Mouse (Mus musculus) forebrain, postnatal 0 days (tissue): Measurements from ENCODE around the gene Anp32b. TPM values are rescaled to one million over a fixed set of nuclear protein-coding genes. Genes with fewer than 3 reads are reported as not detected.

Experiments
- ATAC-seq: fragments of 200-750 bp; cut with Nextera tagmentation; 2 replicates; pipeline ENCODE4 v1.8.0; 2017; ENCODE audit warnings: mild to moderate bottlenecking, moderate library complexity
- DNase-seq: peaks from one replicate; pipeline ENCODE4 v3.0.0-alpha.2; 2015
- H3K27ac ChIP-seq: fragments of 300-500 bp; sonication (generic); 2 replicates; pipeline ENCODE4 v1.5.1; 2014; ENCODE audit warnings: low read depth, mild to moderate bottlenecking, antibody characterized with exemption, low read length, moderate library complexity, mixed read lengths
- H3K27me3 ChIP-seq: fragments of 300-500 bp; sonication (generic); 2 replicates; pipeline ENCODE4 v1.6.1; 2014; ENCODE audit warnings: mild to moderate bottlenecking, low read length, mixed read lengths; ENCODE audit not compliant: insufficient read depth
- H3K36me3 ChIP-seq: fragments of 300-500 bp; sonication (generic); 2 replicates; pipeline ENCODE4 v1.6.1; 2014; ENCODE audit warnings: mild to moderate bottlenecking, moderate library complexity; ENCODE audit not compliant: insufficient read depth
- H3K4me1 ChIP-seq: fragments of 300-500 bp; sonication (generic); 2 replicates; pipeline ENCODE4 v1.6.1; 2014; ENCODE audit warnings: antibody characterized with exemption; ENCODE audit not compliant: insufficient read depth
- H3K4me2 ChIP-seq: fragments of 300-500 bp; sonication (generic); 2 replicates; pipeline ENCODE4 v1.6.1; 2014; ENCODE audit warnings: low read depth, mild to moderate bottlenecking, moderate library complexity
- H3K4me3 ChIP-seq: fragments of 300-500 bp; sonication (generic); 2 replicates; pipeline ENCODE4 v1.5.1; 2014; ENCODE audit warnings: low read depth, low read length, mixed read lengths
- H3K9ac ChIP-seq: fragments of 300-500 bp; sonication (generic); 2 replicates; pipeline ENCODE4 v1.6.1; 2014; ENCODE audit warnings: mild to moderate bottlenecking
- H3K9me3 ChIP-seq: fragments of 300-500 bp; sonication (generic); 2 replicates; pipeline ENCODE4 v1.6.1; 2016; ENCODE audit warnings: low read length
- CTCF ChIP-seq: sonication (generic); IDR thresholded peaks from 2 replicates; pipeline ENCODE4 v1.5.1; 2016; ENCODE audit warnings: antibody characterized with exemption, control low read depth, low read depth
- WGBS: fragments of 180-500 bp; shearing (Covaris S2); extraction: QIAGEN DNeasy Blood & Tissue Kit; methylation state at CpG from one replicate; pipeline ENCODE4 v1.1.7; 2014; 5-methylcytosine and 5-hydroxymethylcytosine counted together
- polyA plus RNA-seq: library from polyadenylated mRNA; unstranded; fragments of >200 nt; fragmentation: Nextera tagmentation; extraction: Ambion mirVana; gene quantifications from 2 replicates; pipeline ENCODE4 v1.2.1, GENCODE M21; 2015
- total RNA-seq: library from RNA; depleted of rRNA; stranded (reverse); fragments of >200 nt; gene quantifications from 2 replicates; pipeline ENCODE4 v1.2.3, GENCODE M21; 2014

Anp32b gene
- total and polyA plus RNA-seq, 2 experiments from 2014 or later, result 3.4 to 65.9 TPM

- Histone ChIP-seq H3K4me2 (no peak overlapping the region), H3K36me3 (peaks cover 49% of the 10 kb centered on the region), H3K27ac (no peak overlapping the region), H3K9me3 (no peaks in the 10 kb centered on the region), H3K4me3 (no peak overlapping the region), H3K27me3 (no peaks in the 10 kb centered on the region), H3K9ac (no peak overlapping the region), H3K4me1 (no peaks in the 10 kb centered on the region)
- peak; percentile 79 for ATAC-seq
- 71% methylated on average over 3 of the region's 3 CpGs for whole genome bisulfite sequencing
- peak; percentile 39 for DNase-seq
- TF ChIP-seq CTCF, result peak; percentile 64
Observed at GRCm38 (mm10) chr4:46465740-46466139, 15.0 kb downstream of the Anp32b start.

DNA sequence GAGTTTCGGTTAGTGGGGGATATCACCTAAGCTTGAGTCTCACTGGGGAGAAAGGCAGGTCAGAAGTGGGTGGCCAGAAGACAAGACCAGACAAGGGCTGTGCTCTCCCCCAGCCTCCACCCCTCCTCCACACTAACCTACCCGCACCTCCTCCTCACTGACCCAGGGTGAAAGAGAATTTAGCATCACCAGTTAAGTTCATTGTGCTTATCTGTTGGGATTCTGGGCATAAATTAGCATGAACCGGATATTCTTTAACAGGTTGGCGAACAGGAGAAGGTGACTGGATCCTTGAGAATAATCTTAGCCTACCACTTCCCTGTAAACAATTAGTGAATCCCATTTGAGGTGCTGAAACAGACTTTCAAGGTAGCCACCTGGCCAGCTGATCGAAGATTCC, 24.4 kb downstream of the Anp32b start:
- Histone ChIP-seq H3K27ac (no peak overlapping the region), H3K9ac (no peak overlapping the region), H3K4me1 (no peaks in the 10 kb centered on the region), H3K27me3 (no peaks in the 10 kb centered on the region), H3K36me3 (peaks cover 39% of the 10 kb centered on the region), H3K4me2 (no peak overlapping the region), H3K4me3 (no peak overlapping the region), H3K9me3 (no peaks in the 10 kb centered on the region)
- WGBS, result 93% methylated on average over 5 of the region's 5 CpGs
- DNase-seq (no peak), ATAC-seq (no peak)
- TF ChIP-seq CTCF, result no peak

- peaks cover 12% of the 10 kb centered on the region for H3K36me3 ChIP-seq
- WGBS, result 100% methylated on average over 2 of the region's 2 CpGs
- H3K4me3 ChIP-seq, result no peak overlapping the region
- no peak overlapping the region for H3K27ac ChIP-seq
- no peak overlapping the region for H3K4me2 ChIP-seq
- no peak for TF ChIP-seq CTCF
- DNase-seq (no peak), ATAC-seq (no peak)
- H3K27me3 ChIP-seq, result no peaks in the 10 kb centered on the region
- no peaks in the 10 kb centered on the region for H3K4me1 ChIP-seq
- no peaks in the 10 kb centered on the region for H3K9me3 ChIP-seq
- H3K9ac ChIP-seq, result no peak overlapping the region
Observed at GRCm38 (mm10) chr4:46479081-46479480, 28.4 kb downstream of the Anp32b start.

- Histone ChIP-seq H3K4me2 (no peak overlapping the region), H3K9me3 (no peaks in the 10 kb centered on the region), H3K36me3 (no peaks in the 10 kb centered on the region), H3K4me1 (peaks cover 9% of the 10 kb centered on the region; the same call in 1 of the 2 replicates), H3K9ac (no peak overlapping the region), H3K27ac (no peak overlapping the region), H3K27me3 (no peaks in the 10 kb centered on the region), H3K4me3 (no peak overlapping the region)
- no peak for TF ChIP-seq CTCF
- no peak for DNase-seq
- no peak for ATAC-seq
- 63% methylated on average over 14 of the region's 14 CpGs for WGBS
Observed at GRCm38 (mm10) chr4:46485696-46486417, 35.2 kb downstream of the Anp32b start.

- Histone ChIP-seq H3K4me1 (peaks cover 9% of the 10 kb centered on the region; the same call in 1 of the 2 replicates), H3K27me3 (no peaks in the 10 kb centered on the region), H3K27ac (no peak overlapping the region), H3K4me3 (no peak overlapping the region), H3K4me2 (no peak overlapping the region), H3K9ac (no peak overlapping the region), H3K36me3 (no peaks in the 10 kb centered on the region), H3K9me3 (no peaks in the 10 kb centered on the region)
- no peak for ATAC-seq
- no peak for TF ChIP-seq CTCF
- 90% methylated on average over 5 of the region's 5 CpGs for WGBS
- DNase-seq, result no peak
Observed at GRCm38 (mm10) chr4:46487348-46487747, 36.6 kb downstream of the Anp32b start.

GRCm38 (mm10) chr4:46489028-46489925, 38.6 kb downstream of the Anp32b start, which contains the start of gene Nans:
Gene Nans, plus strand, starts transcription at chr4:46489248.
- peak within 1 kb of the TSS; percentile 71 for H3K9ac ChIP-seq
- H3K9me3 ChIP-seq, result no peaks in the 10 kb centered on the region
- peak within 1 kb of the TSS; percentile 85 for H3K4me3 ChIP-seq
- H3K4me1 ChIP-seq, result peaks cover 9% of the 10 kb centered on the region; the same call in 1 of the 2 replicates
- peak within 1 kb of the TSS; percentile 69 for H3K27ac ChIP-seq
- WGBS, result under 1% methylated on average over 57 of the region's 58 CpGs
- ATAC-seq (peak; percentile 100), DNase-seq (peak; percentile 97)
- peaks cover 12% of the 10 kb centered on the region for H3K36me3 ChIP-seq
- TF ChIP-seq CTCF, result no peak
- H3K4me2 ChIP-seq, result peak within 1 kb of the TSS; percentile 76
- no peaks in the 10 kb centered on the region for H3K27me3 ChIP-seq

DNA sequence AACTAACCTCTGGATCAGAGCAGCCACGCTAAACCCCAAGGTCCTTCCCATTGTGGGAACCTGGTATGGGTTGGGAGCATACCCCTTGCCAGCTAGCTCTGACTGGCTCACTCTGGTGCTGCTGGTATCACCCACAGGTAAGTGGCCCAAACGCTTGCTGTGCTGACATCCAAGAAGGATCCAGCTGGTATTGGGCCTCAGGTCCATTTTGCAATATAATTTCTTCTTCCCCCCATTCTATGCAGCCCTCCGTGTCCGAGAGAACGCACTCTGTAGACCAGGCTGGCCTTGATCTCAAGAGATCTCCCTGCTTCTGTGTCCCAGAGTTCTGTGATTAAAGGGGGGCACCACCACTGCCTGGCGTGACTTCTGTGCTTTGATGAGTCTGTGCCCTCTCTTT, 42.4 kb downstream of the Anp32b start:
- Histone ChIP-seq H3K27ac (no peak overlapping the region), H3K27me3 (no peaks in the 10 kb centered on the region), H3K4me2 (no peak overlapping the region), H3K9ac (no peak overlapping the region), H3K4me3 (no peak overlapping the region), H3K36me3 (peaks cover 36% of the 10 kb centered on the region), H3K4me1 (peaks cover 9% of the 10 kb centered on the region; the same call in 1 of the 2 replicates), H3K9me3 (no peaks in the 10 kb centered on the region)
- DNase-seq (no peak), ATAC-seq (no peak)
- TF ChIP-seq CTCF, result no peak
- 93% methylated on average over 6 of the region's 6 CpGs for WGBS
